Mouse (Mus musculus) erythroblast, embryonic 14.5 days (primary cell): ENCODE data around the gene Gm4553.

Experiments used
- GATA1 ChIP-seq: IDR thresholded peaks from 2 replicates; pipeline ENCODE4 v1.6.1; 2012; ENCODE audit warnings: low read length, inconsistent platforms, mixed read lengths
- TAL1 ChIP-seq: IDR thresholded peaks from 3 replicates; pipeline ENCODE4 v1.6.1; 2012; ENCODE audit warnings: low read length, inconsistent platforms, mixed read lengths

- TF ChIP-seq GATA1 (no peak), TAL1 (no peak)
These were observed 45.9 kb downstream of the Gm4553 start for GRCm38 (mm10) chr7:142119632-142120031.
